Mouse (Mus musculus) neutrophil, adult 5-6 weeks (primary cell): ENCODE data around the gene Lmtk2. TPM values are rescaled to one million over a fixed set of nuclear protein-coding genes. Genes with fewer than 3 reads are reported as not detected.

Source experiments
- ATAC-seq: fragments of 151-379, 151-347 bp; 2 replicates; pipeline ENCODE4 v1.8.0; 2017; ENCODE audit warnings: mild to moderate bottlenecking, moderate TSS enrichment; ENCODE audit not compliant: insufficient number of reproducible peaks, poor library complexity, low FRiP score, severe bottlenecking; ENCODE audit errors: extremely low read depth
- total RNA-seq: library from RNA; stranded (forward); fragments of 200-1000 nt; gene quantifications from 2 replicates; pipeline ENCODE4 v1.2.3, GENCODE M21; 2017

The Lmtk2 gene
- total RNA-seq, 1 experiment from 2014 or later = 34.6 TPM

- no peak for ATAC-seq
Observed at GRCm38 (mm10) chr5:144162813-144163517, 62.7 kb downstream of the Lmtk2 start.

GRCm38 (mm10) chr5:144165756-144166155 is 65.5 kb downstream of the Lmtk2 start:
- ATAC-seq = peak; percentile 47; the same call in 1 of the 2 replicates

GRCm38 (mm10) chr5:144169275-144169975 is 69.2 kb downstream of the Lmtk2 start:
- ATAC-seq = no peak

GRCm38 (mm10) chr5:144173648-144174047 is 73.4 kb downstream of the Lmtk2 start:
- no peak for ATAC-seq

GRCm38 (mm10) chr5:144178216-144178615 is 78.0 kb downstream of the Lmtk2 start:
- no peak for ATAC-seq

GRCm38 (mm10) chr5:144181249-144181648 is 81.0 kb downstream of the Lmtk2 start:
- peak; percentile 71 for ATAC-seq

GRCm38 (mm10) chr5:144182542-144183247 is 82.5 kb downstream of the Lmtk2 start:
- ATAC-seq = no peak

- no peak for ATAC-seq
Observed at GRCm38 (mm10) chr5:144183248-144183559, 83.0 kb downstream of the Lmtk2 start.

GRCm38 (mm10) chr5:144183647-144184335 is 83.6 kb downstream of the Lmtk2 start:
- peak; percentile 22; the same call in 1 of the 2 replicates for ATAC-seq

- ATAC-seq = no peak
Observed at GRCm38 (mm10) chr5:144184350-144185045, 84.3 kb downstream of the Lmtk2 start.

- ATAC-seq = no peak
Observed at GRCm38 (mm10) chr5:144188422-144188821, 88.2 kb downstream of the Lmtk2 start.

GRCm38 (mm10) chr5:144189327-144189726 is 89.1 kb downstream of the Lmtk2 start:
- no peak for ATAC-seq

- ATAC-seq = peak; percentile 42
Observed at GRCm38 (mm10) chr5:144189950-144190583, 89.8 kb downstream of the Lmtk2 start, which contains the start of gene Bhlha15. Gene Bhlha15, plus strand, starts transcription at chr5:144190286.

- ATAC-seq = no peak
Observed at GRCm38 (mm10) chr5:144191026-144191425, 90.8 kb downstream of the Lmtk2 start.

- no peak for ATAC-seq
Observed at GRCm38 (mm10) chr5:144192673-144193072, 92.4 kb downstream of the Lmtk2 start.

GRCm38 (mm10) chr5:144194416-144194815 is 94.2 kb downstream of the Lmtk2 start:
- ATAC-seq = no peak

GRCm38 (mm10) chr5:144195567-144195966 is 95.3 kb downstream of the Lmtk2 start:
- ATAC-seq = no peak

- ATAC-seq = no peak
Observed at GRCm38 (mm10) chr5:144200616-144201015, 100.4 kb downstream of the Lmtk2 start.
